Mouse (Mus musculus) MEL (cell line): Measurements from ENCODE around the gene Map10. TPM values are rescaled to one million over a fixed set of nuclear protein-coding genes. Genes with fewer than 3 reads are reported as not detected.

Experiments
- DNase-seq: peaks from one replicate; pipeline ENCODE4 v3.0.0; 2011; ENCODE audit warnings: low read depth, low spot score
- H3K27ac ChIP-seq: 2 replicates; pipeline ENCODE4 v1.5.1; 2012; ENCODE audit warnings: low read depth, mild to moderate bottlenecking, control low read depth, low read length, moderate library complexity; ENCODE audit not compliant: control insufficient read depth
- H3K27me3 ChIP-seq, 2 experiments: fragments of 150-350 bp in 1 of 2; sonication (generic) in 1 of 2; 2 replicates each; pipeline ENCODE4 v1.6.1; 2012; ENCODE audit warnings: low read length in 2 of 2, mild to moderate bottlenecking in 2 of 2, improper control_type of control experiment in 1 of 2, moderate library complexity in 1 of 2; ENCODE audit not compliant: insufficient read depth in 2 of 2, control insufficient read depth in 1 of 2
- H3K36me3 ChIP-seq, 2 experiments: 2 replicates each; pipeline ENCODE4 v1.6.1; 2012 to 2014; ENCODE audit warnings: low read length in 2 of 2, improper control_type of control experiment in 1 of 2, inconsistent platforms in 1 of 2, mild to moderate bottlenecking in 1 of 2; ENCODE audit not compliant: insufficient read depth in 2 of 2, control insufficient read depth in 1 of 2
- H3K4me1 ChIP-seq, 2 experiments: fragments of 150-350 bp in 1 of 2; sonication (generic) in 1 of 2; 2 replicates each; pipeline ENCODE4 v1.6.1; 2012; ENCODE audit warnings: low read length in 2 of 2, improper control_type of control experiment in 1 of 2, mild to moderate bottlenecking in 1 of 2; ENCODE audit not compliant: insufficient read depth in 2 of 2, control insufficient read depth in 1 of 2
- H3K4me3 ChIP-seq, 2 experiments: fragments of 150-350 bp in 1 of 2; sonication (generic) in 1 of 2; 2 replicates each; pipeline ENCODE4 v1.5.1; 2012; ENCODE audit warnings: low read depth in 2 of 2, low read length in 2 of 2, mild to moderate bottlenecking in 2 of 2, moderate library complexity in 2 of 2, control low read depth in 1 of 2, improper control_type of control experiment in 1 of 2; ENCODE audit not compliant: control insufficient read depth in 1 of 2, insufficient read depth in 1 of 2
- H3K79me2 ChIP-seq: 2 replicates; pipeline ENCODE4 v1.6.1; 2012; ENCODE audit warnings: mild to moderate bottlenecking, low read length, moderate library complexity; ENCODE audit not compliant: control insufficient read depth, poor library complexity, insufficient read depth
- H3K9ac ChIP-seq: 2 replicates; pipeline ENCODE4 v1.6.1; 2012; ENCODE audit warnings: low read depth, mild to moderate bottlenecking, control low read depth, low read length, moderate library complexity; ENCODE audit not compliant: control insufficient read depth, poor library complexity, severe bottlenecking
- H3K9me3 ChIP-seq: fragments of 150-350 bp; sonication (generic); replicated peaks from 2 replicates; pipeline ENCODE4 v1.6.1; 2012; ENCODE audit warnings: mild to moderate bottlenecking, low read length, improper control_type of control experiment, moderate library complexity; ENCODE audit not compliant: insufficient read depth
- CHD1 ChIP-seq: IDR thresholded peaks from 2 replicates; pipeline ENCODE4 v1.6.1; 2012; ENCODE audit warnings: low read depth, mild to moderate bottlenecking, inconsistent platforms, low read length, improper control_type of control experiment
- CHD2 ChIP-seq: IDR thresholded peaks from 2 replicates; pipeline ENCODE4 v1.6.1; 2011; ENCODE audit warnings: low read length, improper control_type of control experiment
- CTCF ChIP-seq, 3 experiments: IDR thresholded peaks in 2 of 3; conservative IDR thresholded peaks in 1 of 3; 2 replicates each; pipeline ENCODE4 v1.5.1; 2011 to 2012; ENCODE audit warnings: low read length in 3 of 3, low read depth in 2 of 3, mild to moderate bottlenecking in 2 of 3, improper control_type of control experiment in 1 of 3, inconsistent platforms in 1 of 3, mixed read lengths in 1 of 3, moderate library complexity in 1 of 3; ENCODE audit not compliant: control insufficient read depth in 1 of 3, insufficient read depth in 1 of 3, poor library complexity in 1 of 3, severe bottlenecking in 1 of 3
- E2F4 ChIP-seq: IDR thresholded peaks from 2 replicates; pipeline ENCODE4 v1.6.1; 2011; ENCODE audit warnings: low read depth, low read length, improper control_type of control experiment, borderline replicate concordance
- ELF1 ChIP-seq: IDR thresholded peaks from 2 replicates; pipeline ENCODE4 v1.6.1; 2014; ENCODE audit warnings: low read depth, mild to moderate bottlenecking, inconsistent platforms, low read length, improper control_type of control experiment, moderate library complexity
- EP300 ChIP-seq, 2 experiments: IDR thresholded peaks; 2 replicates each; pipeline ENCODE4 v1.6.1; 2011; ENCODE audit warnings: improper control_type of control experiment in 2 of 2, low read length in 2 of 2, low read depth in 1 of 2, mild to moderate bottlenecking in 1 of 2
- ETS1 ChIP-seq: IDR thresholded peaks from 2 replicates; pipeline ENCODE4 v1.6.1; 2012; ENCODE audit warnings: low read depth, mild to moderate bottlenecking, inconsistent platforms, low read length, improper control_type of control experiment, moderate library complexity
- GATA1 ChIP-seq: IDR thresholded peaks from 2 replicates; pipeline ENCODE4 v1.6.1; 2011; ENCODE audit warnings: low read depth, low read length, improper control_type of control experiment
- JUND ChIP-seq: IDR thresholded peaks from 2 replicates; pipeline ENCODE4 v1.6.1; 2011; ENCODE audit warnings: low read depth, mild to moderate bottlenecking, improper control_type of control experiment, low read length
- KAT2A ChIP-seq: conservative IDR thresholded peaks from 2 replicates; pipeline ENCODE4 v1.6.1; 2012; ENCODE audit warnings: low read depth, low read length, improper control_type of control experiment, inconsistent platforms
- MAX ChIP-seq: IDR thresholded peaks from 2 replicates; pipeline ENCODE4 v1.6.1; 2011; ENCODE audit warnings: low read length, improper control_type of control experiment
- MEF2A ChIP-seq: IDR thresholded peaks from 2 replicates; pipeline ENCODE4 v1.6.1; 2014; ENCODE audit warnings: low read depth, mild to moderate bottlenecking, inconsistent platforms, low read length, improper control_type of control experiment; ENCODE audit not compliant: poor library complexity, insufficient replicate concordance, severe bottlenecking; ENCODE audit errors: extremely low read depth
- MYB ChIP-seq: IDR thresholded peaks from 2 replicates; pipeline ENCODE4 v1.6.1; 2011; ENCODE audit warnings: mild to moderate bottlenecking, low read depth, low read length, improper control_type of control experiment
- MYC ChIP-seq: IDR thresholded peaks from 2 replicates; pipeline ENCODE4 v1.6.1; 2011; ENCODE audit warnings: low read depth, mild to moderate bottlenecking, low read length, improper control_type of control experiment, moderate library complexity
- NELFE ChIP-seq: IDR thresholded peaks from 2 replicates; pipeline ENCODE4 v1.6.1; 2011; ENCODE audit warnings: low read depth, low read length, improper control_type of control experiment
- POLR2A ChIP-seq, 2 experiments: IDR thresholded peaks; 2 replicates each; pipeline ENCODE4 v1.6.1; 2011 to 2012; ENCODE audit warnings: low read length in 2 of 2, mild to moderate bottlenecking in 2 of 2, control low read depth in 1 of 2, improper control_type of control experiment in 1 of 2, low read depth in 1 of 2, moderate library complexity in 1 of 2; ENCODE audit not compliant: control insufficient read depth in 1 of 2, insufficient read depth in 1 of 2, poor library complexity in 1 of 2
- RAD21 ChIP-seq: IDR thresholded peaks from 2 replicates; pipeline ENCODE4 v1.6.1; 2011; ENCODE audit warnings: mild to moderate bottlenecking, low read depth, low read length, improper control_type of control experiment
- TBP ChIP-seq: IDR thresholded peaks from 2 replicates; pipeline ENCODE4 v1.8.0; 2011; ENCODE audit warnings: low read depth, low read length, improper control_type of control experiment
- TCF12 ChIP-seq: IDR thresholded peaks from 2 replicates; pipeline ENCODE4 v1.6.1; 2014; ENCODE audit warnings: low read depth, mild to moderate bottlenecking, inconsistent platforms, low read length, improper control_type of control experiment, moderate library complexity
- USF1 ChIP-seq: IDR thresholded peaks from 2 replicates; pipeline ENCODE4 v1.6.1; 2014; ENCODE audit warnings: low read depth, mild to moderate bottlenecking, inconsistent platforms, low read length, improper control_type of control experiment, moderate library complexity
- ZNF384 ChIP-seq: IDR thresholded peaks from 2 replicates; pipeline ENCODE4 v1.6.1; 2012; ENCODE audit warnings: low read depth, mild to moderate bottlenecking, inconsistent platforms, low read length, improper control_type of control experiment
- polyA plus RNA-seq, 2 experiments: library from polyadenylated mRNA; stranded (reverse) in 1 of 2; unstranded in 1 of 2; fragments of >175 nt in 1 of 2; fragments of >200 nt in 1 of 2; gene quantifications; 2 replicates each; pipeline versions ENCODE4 v1.2.1 to v1.2.4; 2012; ENCODE audit warnings: low replicate concordance in 2 of 2, low read depth in 1 of 2; ENCODE audit not compliant: insufficient read length in 2 of 2, insufficient read depth in 1 of 2, missing spikeins in 1 of 2
- total RNA-seq: library from RNA; depleted of rRNA; stranded (reverse); fragments of 300-350 nt; gene quantifications from 2 replicates; pipeline ENCODE4 v1.2.3, GENCODE M21; 2012

Map10 gene
- total and polyA plus RNA-seq, 3 experiments = not detected

GRCm38 (mm10) chr8:125678854-125679648, 9.4 kb downstream of the Map10 start:
- Histone ChIP-seq H3K79me2 (no peaks in the 10 kb centered on the region), H3K4me1 (no peaks in the 10 kb centered on the region)
- DNase-seq = no peak
- TF ChIP-seq ZNF384 (no peak), GATA1 (no peak), NELFE (no peak), CHD2 (no peak), E2F4 (no peak), MEF2A (no peak), CHD1 (no peak), KAT2A (no peak), ETS1 (no peak), EP300 (IDR thresholded peaks at IDR 0.05; ENCODE audit: low read depth in 1 of 2, low read length in 2 of 2) (no peak), USF1 (no peak)
- TF ChIP-seq, all 39 proteins: peak for 0
- H3K4me3 ChIP-seq = no peak overlapping the region
- H3K9me3 ChIP-seq = no peaks in the 10 kb centered on the region
- no peak overlapping the region for H3K27ac ChIP-seq
- no peaks in the 10 kb centered on the region for H3K27me3 ChIP-seq
- no peak overlapping the region for H3K9ac ChIP-seq
- H3K36me3 ChIP-seq = no peaks in the 10 kb centered on the region

GRCm38 (mm10) chr8:125680851-125681408, 11.3 kb downstream of the Map10 start:
- Histone ChIP-seq H3K4me1 (no peaks in the 10 kb centered on the region), H3K4me3 (no peak overlapping the region), H3K27me3 (no peaks in the 10 kb centered on the region), H3K79me2 (no peaks in the 10 kb centered on the region), H3K27ac (no peak overlapping the region), H3K36me3 (no peaks in the 10 kb centered on the region), H3K9ac (no peak overlapping the region)
- no peak for DNase-seq
- no peak for TF ChIP-seq ETS1
- TF ChIP-seq JUND = no peak
- TF ChIP-seq EP300 (IDR thresholded peaks at IDR 0.05; ENCODE audit: low read depth in 1 of 2, low read length in 2 of 2) = no peak
- TF ChIP-seq CHD1 = no peak
- no peak for TF ChIP-seq GATA1
- no peak for TF ChIP-seq MEF2A
- no peak for TF ChIP-seq CHD2
- no peak for TF ChIP-seq RAD21
- TF ChIP-seq ZNF384 = no peak
- TF ChIP-seq CTCF (IDR thresholded peaks at IDR 0.05 in 2 of 3, conservative IDR thresholded peaks at IDR 0.05 in 1 of 3; ENCODE audit: control insufficient read depth in 1 of 3, insufficient read depth in 1 of 3, low read depth in 2 of 3, low read length in 3 of 3, poor library complexity in 1 of 3, severe bottlenecking in 1 of 3) = no peak
- TF ChIP-seq TBP = no peak
- TF ChIP-seq TCF12 = no peak
- TF ChIP-seq POLR2A (IDR thresholded peaks at IDR 0.05; ENCODE audit: control insufficient read depth in 1 of 2, insufficient read depth in 1 of 2, low read depth in 1 of 2, low read length in 2 of 2, poor library complexity in 1 of 2) = no peak
- no peak for TF ChIP-seq MYB
- TF ChIP-seq ELF1 = no peak
- TF ChIP-seq KAT2A = no peak
- no peak for TF ChIP-seq MYC
- TF ChIP-seq MAX = no peak
- TF ChIP-seq, all 39 proteins: peak for 0
- no peaks in the 10 kb centered on the region for H3K9me3 ChIP-seq
